Mouse (Mus musculus): ENCODE data around the gene Rab40c.

GRCm38 (mm10) chr17:25844396-25844901 lies 75.1 kb downstream of the Rab40c start, which contains the start of gene Rhot2:
- TF ChIP-seq CTCF (IDR thresholded peaks at IDR 0.05; ENCODE audit: low read depth, low read length) (no peak), GATA1 (IDR thresholded peaks at IDR 0.05; ENCODE audit: borderline replicate concordance, low read length) (no peak), TAL1 (conservative IDR thresholded peaks at IDR 0.05; ENCODE audit: low read depth, low read length) (no peak), POLR2AphosphoS5 (IDR thresholded peaks at IDR 0.05; ENCODE audit: insufficient replicate concordance, low read depth, low read length) (peak; percentile 10; the same call in 1 of the 2 replicates), GATA2 (IDR thresholded peaks at IDR 0.05; ENCODE audit: borderline replicate concordance, low read depth, low read length) (no peak)

Measured in G1E (cell line).